Comparison of ENCODE assay signal across 21 mouse cellular contexts in genomic region chr12:105972673-105973072, GRCm38 (mm10). TPM values are rescaled to one million over a fixed set of nuclear protein-coding genes. Genes with fewer than 3 reads are reported as not detected.
DNase-seq lines count a peak whose midpoint lies in the region; ATAC-seq lines count a peak whose summit lies in the region.
"Had no signal": no experiment of that assay in that cellular context is flagged by ENCODE, and none has a peak within 500 bp of the region (broad histone marks: within the 10 kb centered on the region; RNA-seq: fewer than 3 reads in every experiment).

No protein-coding gene starts in this region.

- no peak overlapping the region for H3K4me2 ChIP-seq in forebrain, embryonic 12.5 days
- H3K4me2 ChIP-seq in forebrain, embryonic 11.5 days (ENCODE audit: low read depth, low read length, severe bottlenecking), result no peak overlapping the region
- H3K4me2 ChIP-seq in hindbrain, embryonic 14.5 days (replicated peaks), result no peak overlapping the region
- H3K4me2 ChIP-seq: embryonic facial prominence, embryonic 15.5 days; heart, embryonic 11.5 days; limb, embryonic 15.5 days; liver, embryonic 15.5 days; midbrain, embryonic 12.5 days had no signal

- DNase-seq in forebrain, embryonic 11.5 days (ENCODE audit: low spot score), result no peak
- DNase-seq in retina, postnatal 1 day, result peak; percentile 77
- DNase-seq in retina, embryonic 14.5 days (ENCODE audit: low spot score), result no peak
- DNase-seq in hindbrain, embryonic 14.5 days (ENCODE audit: low spot score), result peak; percentile 46
- DNase-seq in right cerebral cortex, adult 2 months (ENCODE audit: low spot score in 2 of 2), result no peak
- no peak for DNase-seq in kidney, adult 9 months
- DNase-seq: adrenal gland, adult 8-10 months; cerebellum, postnatal 10 days; heart, postnatal 10 days; kidney, adult 8-10 months; kidney, postnatal 25 days; right cerebral cortex, postnatal 14 days; spleen, adult 18-20 months; thymus, postnatal 36 days had no signal

- 0 out of 2 replicates have a peak overlapping the region, but pooled peaks have one; percentile 86 for H3K27ac ChIP-seq in forebrain, embryonic 12.5 days
- H3K27ac ChIP-seq in forebrain, embryonic 11.5 days (ENCODE audit: low read depth, low read length), result no peak overlapping the region
- H3K27ac ChIP-seq in hindbrain, embryonic 14.5 days, result no peak overlapping the region
- H3K27ac ChIP-seq: embryonic facial prominence, embryonic 15.5 days; limb, embryonic 15.5 days; liver, embryonic 15.5 days; macrophage had no signal

- no peak overlapping the region for H3K9ac ChIP-seq in forebrain, embryonic 12.5 days
- H3K9ac ChIP-seq in forebrain, embryonic 11.5 days (ENCODE audit: low read length), result no peak overlapping the region
- H3K9ac ChIP-seq in hindbrain, embryonic 14.5 days, result no peak overlapping the region
- H3K9ac ChIP-seq: embryonic facial prominence, embryonic 15.5 days; limb, embryonic 15.5 days; liver, embryonic 15.5 days; midbrain, embryonic 12.5 days had no signal

- 91% methylated on average over 8 of the region's 8 CpGs for WGBS in forebrain, embryonic 12.5 days
- 86% methylated on average over 8 of the region's 8 CpGs for WGBS in forebrain, embryonic 11.5 days
- WGBS in hindbrain, embryonic 14.5 days, result 83% methylated on average over 8 of the region's 8 CpGs

- no peaks in the 10 kb centered on the region for H3K27me3 ChIP-seq in forebrain, embryonic 12.5 days
- no peaks in the 10 kb centered on the region for H3K27me3 ChIP-seq in forebrain, embryonic 11.5 days (ENCODE audit: control insufficient read depth, insufficient read depth, low read length)
- no peaks in the 10 kb centered on the region for H3K27me3 ChIP-seq in hindbrain, embryonic 14.5 days (ENCODE audit: control insufficient read depth, insufficient read depth, low read length)
- H3K27me3 ChIP-seq: embryonic facial prominence, embryonic 15.5 days had no signal

- peaks cover 25% of the 10 kb centered on the region for H3K4me1 ChIP-seq in forebrain, embryonic 12.5 days
- peaks cover 6% of the 10 kb centered on the region; the same call in 1 of the 2 replicates for H3K4me1 ChIP-seq in forebrain, embryonic 11.5 days (replicated peaks; ENCODE audit: control insufficient read depth, insufficient read depth, low read length)
- peaks cover 5% of the 10 kb centered on the region for H3K4me1 ChIP-seq in hindbrain, embryonic 14.5 days (replicated peaks; ENCODE audit: control insufficient read depth, insufficient read depth, low read length)
- H3K4me1 ChIP-seq: liver, embryonic 15.5 days had no signal

- no peaks in the 10 kb centered on the region for H3K36me3 ChIP-seq in forebrain, embryonic 12.5 days (replicated peaks)
- H3K36me3 ChIP-seq in forebrain, embryonic 11.5 days (ENCODE audit: control insufficient read depth, insufficient read depth, low read length), result no peaks in the 10 kb centered on the region
- no peaks in the 10 kb centered on the region for H3K36me3 ChIP-seq in hindbrain, embryonic 14.5 days (replicated peaks; ENCODE audit: control insufficient read depth, insufficient read depth)
- H3K36me3 ChIP-seq: embryonic facial prominence, embryonic 15.5 days; limb, embryonic 15.5 days; liver, embryonic 15.5 days; midbrain, embryonic 12.5 days had no signal

- H3K9me3 ChIP-seq in forebrain, embryonic 12.5 days, result 0 out of 2 replicates have a peak, but pooled peaks cover 2% of the 10 kb centered on the region
- H3K9me3 ChIP-seq in forebrain, embryonic 11.5 days (ENCODE audit: control insufficient read depth, low read length), result no peaks in the 10 kb centered on the region; the same call in 1 of the 2 replicates
- no peaks in the 10 kb centered on the region for H3K9me3 ChIP-seq in hindbrain, embryonic 14.5 days (ENCODE audit: control insufficient read depth, low read length)
- H3K9me3 ChIP-seq: embryonic facial prominence, embryonic 15.5 days; limb, embryonic 15.5 days; liver, embryonic 15.5 days had no signal

- no peak for ATAC-seq in forebrain, embryonic 12.5 days (ENCODE audit: low FRiP score)
- no peak for ATAC-seq in forebrain, embryonic 11.5 days (replicated peaks; ENCODE audit: low FRiP score)
- 0 out of 2 replicates have a peak, but pooled peaks have one; percentile 19 for ATAC-seq in hindbrain, embryonic 14.5 days (ENCODE audit: low FRiP score)

- no peak overlapping the region for H3K4me3 ChIP-seq in forebrain, embryonic 12.5 days (replicated peaks)
- no peak overlapping the region for H3K4me3 ChIP-seq in forebrain, embryonic 11.5 days (ENCODE audit: low read depth, low read length)
- H3K4me3 ChIP-seq in hindbrain, embryonic 14.5 days (replicated peaks; ENCODE audit: low read length), result no peak overlapping the region
- H3K4me3 ChIP-seq: embryonic facial prominence, embryonic 15.5 days; limb, embryonic 15.5 days; liver, embryonic 15.5 days; midbrain, embryonic 12.5 days had no signal

RNA-seq across cellular contexts. Expression of gene Vrk1, which starts 37.4 kb away (rescaled TPM):
- 97.7 and 106 TPM in 2 replicates for polyA plus RNA-seq in forebrain, embryonic 12.5 days (2016; fragmentation: Nextera tagmentation; extraction: Ambion mirVana)
- 114 and 115 TPM in 2 replicates for polyA plus RNA-seq in forebrain, embryonic 11.5 days (2014; fragmentation: Nextera tagmentation; extraction: Ambion mirVana)
- polyA plus RNA-seq in hindbrain, embryonic 14.5 days (2014; fragmentation: Nextera tagmentation; extraction: Ambion mirVana), result 30.6 and 35.1 TPM in 2 replicates

Comparison
In these comparisons a context has a peak if more than half of its experiments do, and no peak if none do; other contexts are left out.
1. DNase-seq: peak in retina, postnatal 1 day (single experiment) and hindbrain, embryonic 14.5 days (single experiment); none in forebrain, embryonic 11.5 days (single experiment), retina, embryonic 14.5 days (single experiment), right cerebral cortex, adult 2 months (0 of 2) and kidney, adult 9 months (single experiment).